Mouse (Mus musculus): ENCODE measurements around the gene Tsc22d2.
"Not testable (repeated sequence)": the region's sequence is repeated elsewhere in the genome, so short reads cannot be mapped to it uniquely, and the experiment has no call there.

Gene Tsc22d2

DNA sequence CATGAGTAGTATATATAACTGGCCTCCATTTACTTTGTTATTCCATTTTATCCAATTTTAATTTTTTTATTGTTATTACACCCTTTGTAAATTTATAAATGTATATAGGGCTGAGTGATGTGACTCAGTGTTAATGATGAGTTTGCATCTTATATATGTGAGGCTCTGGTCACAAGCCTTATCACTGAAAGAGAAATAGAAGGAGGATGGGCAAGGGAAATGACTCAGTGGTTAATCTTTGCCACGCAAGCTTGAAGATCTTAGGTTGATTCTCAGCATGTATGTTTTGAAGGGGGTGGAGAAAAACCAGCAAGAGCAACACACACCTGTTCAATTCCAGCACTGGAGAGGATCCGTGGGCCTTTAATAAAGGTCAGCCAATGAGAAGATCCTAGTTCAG, 19.9 kb downstream of the Tsc22d2 start:
- no peak for DNase-seq

DNA sequence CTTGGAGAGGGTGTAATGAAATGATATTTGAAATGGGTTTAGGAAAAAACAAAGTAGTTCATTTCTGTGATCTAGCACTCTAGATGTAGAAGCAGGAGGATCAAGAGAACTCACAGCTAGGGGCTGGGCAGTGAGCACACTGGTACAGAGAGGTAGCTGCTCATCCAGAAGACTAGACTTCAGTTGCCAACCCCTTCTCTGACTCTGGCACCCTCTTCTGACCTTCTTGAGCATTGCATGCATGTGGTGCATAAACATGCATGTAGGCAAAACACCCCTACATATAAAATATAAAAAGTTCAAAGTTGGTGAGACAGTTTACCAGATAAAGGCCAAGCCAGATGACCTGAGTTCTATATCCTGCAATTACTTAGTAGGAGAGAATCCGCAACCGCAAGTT, 33.7 kb downstream of the Tsc22d2 start:
- no peak for DNase-seq

DNA sequence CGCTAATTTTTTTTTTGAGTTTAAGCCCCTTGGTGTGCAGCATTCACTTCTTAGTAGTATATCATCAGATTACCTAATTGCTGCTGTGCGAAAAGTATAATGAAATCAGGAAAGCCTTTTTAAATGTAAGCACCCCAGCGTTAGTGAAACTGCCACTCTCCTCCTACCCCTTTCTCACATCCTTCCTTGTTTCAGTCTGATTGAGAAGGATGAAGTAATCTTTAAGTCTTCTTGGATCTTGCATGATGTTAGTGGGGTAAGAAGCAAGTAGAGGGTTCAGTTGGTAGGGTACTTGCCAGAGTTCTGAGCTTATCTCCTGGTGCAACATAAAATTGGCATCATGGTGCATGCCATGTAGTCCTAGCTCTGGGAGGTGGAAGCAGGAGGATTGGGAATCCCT, 35.0 kb downstream of the Tsc22d2 start:
- DNase-seq: no peak

DNA sequence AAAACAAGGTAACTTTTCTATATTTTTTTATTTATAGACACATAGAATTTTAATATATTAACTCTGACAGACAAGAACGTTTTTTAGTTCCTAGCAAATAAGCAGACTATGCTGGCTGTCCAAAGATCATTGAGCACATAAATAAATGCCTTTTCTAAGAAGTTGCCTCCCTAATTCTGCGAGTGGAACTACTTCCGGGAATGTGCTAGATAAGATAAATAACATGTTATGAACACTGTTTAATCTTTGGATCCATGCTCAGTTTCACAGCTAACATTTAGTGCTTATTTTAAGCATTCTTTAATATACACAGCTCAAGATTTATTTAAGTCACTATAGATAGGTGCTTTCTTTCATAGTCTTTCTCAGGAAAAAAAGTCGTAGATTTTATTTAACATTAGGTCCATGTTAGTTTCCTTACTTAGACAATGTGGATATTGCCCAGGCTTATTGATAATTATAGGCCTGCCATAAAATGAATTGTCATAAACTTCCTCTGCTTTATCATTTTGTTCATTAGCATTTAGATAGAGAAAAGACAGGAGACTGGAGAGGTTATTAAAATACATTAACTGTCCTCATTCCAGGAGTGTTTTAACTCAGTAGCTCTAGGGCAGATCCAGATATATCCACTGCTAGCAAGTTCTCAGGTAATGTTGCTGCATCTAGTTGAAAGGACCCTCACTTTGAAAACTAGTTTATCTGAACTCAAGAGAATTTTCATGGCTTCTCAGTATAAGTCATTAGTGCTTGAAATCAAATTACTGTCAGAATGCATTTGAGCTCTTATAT, 40.1 kb downstream of the Tsc22d2 start:
- no peak for DNase-seq

DNA sequence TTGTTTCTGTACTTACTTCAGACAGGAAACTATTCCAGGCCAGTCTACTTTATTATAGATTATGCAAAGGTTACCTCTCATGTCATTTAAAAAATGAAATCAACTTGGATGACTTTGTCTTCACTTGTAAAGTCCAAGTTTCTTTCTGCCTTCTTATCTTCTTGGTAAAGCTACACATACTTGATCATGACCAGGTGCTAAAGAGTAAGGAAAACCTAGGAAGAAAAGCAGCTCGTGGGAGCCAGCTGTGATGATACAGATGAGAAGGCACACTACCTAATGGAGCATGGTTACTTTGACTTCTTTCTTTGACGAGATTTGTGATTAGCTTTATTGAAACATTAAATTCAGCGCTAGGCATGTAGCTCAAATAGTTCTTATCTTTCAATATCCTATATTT, 40.7 kb downstream of the Tsc22d2 start:
- DNase-seq: no peak

DNA sequence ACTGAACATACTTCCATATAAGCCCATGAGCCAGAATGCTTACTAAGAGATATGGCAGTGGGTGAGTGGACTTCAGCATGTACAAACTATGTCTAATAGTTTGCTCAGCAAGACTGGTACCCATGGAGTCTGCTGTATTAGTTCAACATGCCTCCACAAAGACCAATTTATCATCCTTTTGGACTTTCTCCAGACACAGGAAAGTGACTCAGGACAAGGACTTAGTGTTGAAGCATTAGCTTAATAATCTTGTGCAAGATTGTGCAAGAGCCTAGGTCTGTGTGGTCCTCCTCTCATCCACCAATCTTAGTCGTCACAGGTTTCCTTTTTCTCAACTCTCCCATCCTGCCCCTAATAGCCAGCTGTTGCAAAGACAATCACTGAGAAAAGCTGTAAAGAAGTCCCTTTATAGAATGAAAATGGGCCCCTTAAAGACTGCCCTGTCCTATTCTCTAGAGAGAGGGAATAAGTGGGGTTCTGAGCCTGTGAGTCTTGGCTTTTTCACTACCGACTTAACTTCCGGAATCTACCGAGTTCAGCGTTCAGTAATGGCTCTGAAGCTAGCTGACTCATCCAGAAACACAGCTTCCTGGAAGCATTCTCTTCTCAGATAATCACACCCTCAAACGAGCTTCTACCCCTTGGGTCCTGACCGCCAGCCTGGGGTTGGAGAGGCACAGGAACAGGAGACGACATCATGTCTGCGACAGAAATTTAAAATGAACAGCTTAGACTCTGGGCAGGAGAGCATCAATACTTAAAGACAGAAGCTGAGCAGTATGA, 55.3 kb downstream of the Tsc22d2 start:
- no peak for DNase-seq

DNA sequence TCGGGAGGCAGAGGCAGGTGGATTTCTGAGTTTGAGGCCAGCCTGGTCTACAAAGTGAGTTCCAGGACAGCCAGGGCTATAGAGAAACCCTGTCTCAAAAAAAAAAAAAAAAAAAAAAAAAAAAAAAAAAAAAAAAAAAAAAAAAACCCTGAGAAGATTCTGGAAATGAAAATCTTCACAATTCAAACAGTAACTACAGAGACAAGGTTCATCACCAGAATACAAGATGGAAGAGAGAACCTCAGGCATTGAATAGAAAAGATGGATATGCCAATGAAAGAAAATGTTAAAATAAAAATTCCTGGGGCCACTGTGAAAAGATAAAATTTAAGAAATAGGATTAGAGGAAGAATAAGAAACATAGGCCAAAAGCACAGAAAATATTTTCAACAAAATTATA, 60.8 kb downstream of the Tsc22d2 start:
- not testable (repeated sequence) for DNase-seq

DNA sequence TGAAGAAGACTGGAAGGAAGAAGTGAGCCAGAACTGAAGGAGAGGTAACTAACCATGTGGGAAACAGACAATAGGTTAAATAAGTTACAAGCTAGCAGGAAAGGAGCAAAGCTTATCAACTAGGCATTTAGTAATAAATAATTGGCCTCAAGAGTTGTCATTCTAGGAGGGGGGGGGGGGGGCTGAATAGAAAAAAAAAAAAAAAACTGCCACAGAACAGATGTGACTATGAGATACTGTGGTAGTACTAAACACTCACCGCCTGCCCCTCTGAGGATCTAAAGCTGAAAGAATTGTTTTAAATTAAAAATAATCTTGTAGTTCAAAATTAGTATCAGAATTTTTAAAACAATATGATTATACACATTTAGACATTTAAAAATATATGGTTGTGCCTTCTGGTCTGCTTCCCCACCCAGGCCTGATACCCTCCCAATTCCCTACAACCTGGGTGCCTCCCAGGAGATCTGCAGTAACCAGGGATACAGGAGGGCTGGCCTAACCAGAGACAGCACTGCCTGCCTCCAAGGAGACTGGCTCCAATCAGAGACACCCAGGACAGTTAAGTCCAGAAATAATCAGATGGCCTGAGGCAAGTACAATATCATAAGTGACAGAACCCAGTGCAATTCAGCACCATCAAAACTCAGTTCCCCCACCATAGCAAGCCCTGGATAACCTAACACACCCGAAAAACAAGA, 64.4 kb downstream of the Tsc22d2 start:
- no peak for DNase-seq

DNA sequence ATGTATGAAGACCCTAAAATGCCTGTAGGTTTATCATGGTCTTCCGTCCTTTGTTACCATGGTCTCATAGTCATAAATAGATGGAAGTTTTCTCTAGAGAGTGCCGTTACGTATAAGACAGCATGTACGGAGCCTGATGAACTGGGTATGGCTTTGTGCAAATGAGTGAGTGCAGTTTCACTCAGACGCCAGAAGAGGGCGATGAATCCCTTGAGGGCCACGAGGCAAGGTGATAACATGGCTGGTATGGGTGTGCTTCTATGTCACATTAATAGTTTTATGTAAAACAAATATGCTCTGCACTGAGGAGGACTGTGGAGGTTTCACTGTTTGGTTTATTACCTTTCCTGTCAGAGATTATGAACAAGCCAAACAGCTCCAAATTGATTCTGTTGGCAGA, 71.4 kb downstream of the Tsc22d2 start:
- DNase-seq: no peak

DNA sequence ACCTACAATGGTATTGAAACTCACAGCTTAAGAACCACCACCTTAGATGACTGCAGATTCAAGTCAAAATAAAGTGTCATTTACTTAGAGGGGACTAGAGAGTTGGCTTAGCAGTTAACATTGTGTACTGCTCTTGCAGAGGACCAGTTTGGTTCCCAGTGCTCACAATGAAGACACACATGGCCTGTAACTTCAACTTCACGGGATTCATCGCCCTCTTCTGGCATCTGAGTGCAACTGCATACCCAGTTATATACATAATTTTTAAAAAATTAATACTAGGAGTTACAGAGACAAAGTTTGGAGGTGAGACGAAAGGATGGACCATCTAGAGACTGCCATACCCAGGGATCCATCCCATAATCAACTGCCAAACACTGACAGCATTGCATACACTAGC, 72.6 kb downstream of the Tsc22d2 start:
- DNase-seq: no peak

DNA sequence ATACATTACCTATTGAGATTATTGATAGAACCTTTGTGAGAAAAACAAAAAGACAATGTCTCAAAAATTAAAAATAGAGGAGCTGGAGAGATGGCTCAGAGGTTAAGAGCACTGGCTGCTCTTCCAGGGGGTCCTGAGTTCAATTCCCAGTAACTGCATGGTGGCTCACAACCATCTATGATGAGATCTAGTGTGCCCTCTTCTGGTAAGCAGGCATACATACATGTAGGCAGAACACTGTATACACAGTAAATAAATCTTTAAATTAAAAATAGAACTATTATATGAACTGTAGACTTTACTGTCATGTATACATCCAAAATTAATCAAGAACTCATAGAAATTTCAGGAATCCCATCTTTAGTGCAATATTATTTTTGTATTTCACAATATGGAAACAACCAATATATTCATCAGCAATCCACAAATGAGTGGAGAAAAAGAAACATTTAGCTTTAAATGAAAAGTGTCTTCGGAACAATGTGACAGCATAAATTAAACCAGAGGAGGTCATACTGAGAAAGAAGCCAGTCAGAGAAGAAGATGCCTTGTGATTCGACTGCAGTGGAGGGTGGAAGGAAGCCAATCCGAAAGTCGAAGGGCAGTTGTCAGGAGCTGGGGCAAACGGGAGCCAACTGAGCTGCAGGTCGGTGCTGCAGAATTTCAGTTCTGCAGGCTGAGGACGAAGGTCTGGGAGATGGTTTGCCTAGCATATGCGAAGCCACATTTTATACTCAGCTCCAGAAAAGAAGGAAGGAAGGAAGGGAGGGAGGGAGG, 73.7 kb downstream of the Tsc22d2 start:
- no peak for DNase-seq

DNA sequence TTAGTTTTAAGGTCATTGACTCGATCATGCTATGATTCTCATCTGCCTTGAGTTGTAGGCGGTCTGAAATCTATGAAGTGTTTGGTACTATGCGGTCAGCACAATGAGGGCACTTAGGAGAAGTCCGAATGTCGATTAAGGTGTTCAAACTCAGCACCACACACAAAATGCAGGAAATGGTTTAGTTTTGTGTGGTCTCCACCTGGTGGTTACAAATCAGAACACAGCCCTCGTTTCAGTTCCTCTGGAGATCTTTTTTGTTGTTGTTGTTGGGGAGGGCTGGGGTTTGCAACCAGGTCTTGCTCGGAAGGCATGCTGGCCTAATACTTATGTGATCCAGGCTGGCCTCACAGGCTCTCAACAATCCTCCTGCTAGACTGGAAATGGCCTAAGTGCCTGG, 76.3 kb downstream of the Tsc22d2 start:
- DNase-seq: peak; percentile 17

DNA sequence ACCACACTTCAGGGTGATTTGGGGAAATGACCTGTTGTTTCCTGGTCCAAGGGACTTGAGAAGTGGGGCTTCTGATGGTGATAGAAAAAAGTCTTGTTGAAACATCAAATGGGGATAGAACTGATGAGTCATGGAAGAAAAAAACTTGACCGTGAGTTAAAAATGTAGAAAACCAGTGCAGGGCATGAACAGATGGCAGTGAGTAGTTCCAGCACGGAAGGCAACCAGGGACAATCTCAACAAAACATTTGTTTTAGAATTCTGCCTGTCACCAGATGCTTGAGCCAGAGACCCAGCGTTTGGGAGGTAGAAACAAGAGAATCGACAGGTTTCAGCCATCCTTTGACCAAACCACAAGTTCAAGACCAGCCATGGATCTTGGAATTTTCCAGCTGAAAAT, 79.1 kb downstream of the Tsc22d2 start:
- DNase-seq: peak; percentile 55

DNA sequence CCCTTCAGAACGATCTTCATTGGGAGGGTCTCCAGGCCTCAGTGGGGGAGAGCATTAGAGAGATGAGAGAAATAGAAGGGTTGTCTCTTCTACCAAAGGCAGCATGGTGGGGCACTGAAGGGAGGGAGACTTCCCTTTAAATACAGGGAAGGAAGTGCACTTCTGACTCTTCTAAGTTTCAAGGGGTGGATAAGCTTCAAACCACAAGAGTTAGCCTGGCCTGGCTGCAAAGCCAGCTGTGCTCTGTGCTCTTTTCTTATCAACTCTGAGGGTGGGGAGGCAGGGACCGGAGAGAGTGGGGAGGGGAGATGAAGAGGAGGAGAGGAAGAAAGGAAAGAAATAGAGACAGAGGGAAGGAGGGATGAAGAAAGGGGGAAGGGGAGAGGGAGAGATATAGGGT, 87.4 kb downstream of the Tsc22d2 start:
- DNase-seq: no peak

DNA sequence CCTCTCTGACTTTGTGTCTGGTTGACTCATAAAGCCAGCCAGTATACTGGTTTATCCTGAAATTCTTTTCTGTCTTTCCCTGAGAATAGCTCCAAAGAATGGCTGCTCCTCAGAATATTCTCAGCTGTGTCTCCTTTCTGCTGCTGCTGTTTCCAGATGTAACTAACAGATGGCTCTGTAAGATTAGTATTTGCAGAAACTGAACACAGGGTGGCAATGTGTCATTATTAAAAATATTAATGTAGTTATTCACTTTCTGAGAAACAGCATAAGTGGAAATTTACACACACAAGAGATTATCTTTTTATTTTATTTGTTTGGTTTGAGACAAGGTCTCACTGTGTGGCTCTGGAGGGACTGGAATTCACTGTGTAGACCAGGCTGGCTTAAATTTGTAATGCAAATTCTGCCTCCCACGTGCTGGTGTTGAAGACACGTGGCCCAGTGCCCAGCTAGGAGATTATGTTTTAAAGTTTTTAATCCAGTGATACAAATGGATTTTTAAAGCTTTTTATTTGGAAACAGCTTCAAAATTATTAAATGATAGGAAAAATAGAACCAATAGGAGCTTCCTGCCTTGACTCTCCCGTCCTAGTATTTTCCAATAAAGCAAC, 89.3 kb downstream of the Tsc22d2 start:
- no peak for DNase-seq

DNA sequence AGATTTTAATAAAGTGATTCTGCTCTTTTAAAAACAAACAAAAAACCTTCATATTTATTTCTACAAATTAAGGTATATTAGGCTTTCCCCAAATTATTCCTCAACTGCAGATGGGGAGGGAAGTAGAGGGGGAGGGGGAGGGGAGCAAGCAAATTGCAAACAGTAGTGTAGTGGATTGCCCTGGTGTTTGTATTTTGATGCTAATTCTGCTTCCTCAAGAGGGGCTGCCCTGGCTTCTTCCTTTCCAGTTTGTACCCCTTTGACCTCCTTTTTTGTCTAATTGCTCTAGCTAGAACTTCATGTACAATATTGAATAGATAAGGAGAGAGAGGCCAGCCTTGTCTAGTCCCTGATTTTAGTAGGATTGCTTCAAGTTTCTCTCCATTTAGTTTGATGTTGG, 90.2 kb downstream of the Tsc22d2 start:
- DNase-seq: no peak

DNA sequence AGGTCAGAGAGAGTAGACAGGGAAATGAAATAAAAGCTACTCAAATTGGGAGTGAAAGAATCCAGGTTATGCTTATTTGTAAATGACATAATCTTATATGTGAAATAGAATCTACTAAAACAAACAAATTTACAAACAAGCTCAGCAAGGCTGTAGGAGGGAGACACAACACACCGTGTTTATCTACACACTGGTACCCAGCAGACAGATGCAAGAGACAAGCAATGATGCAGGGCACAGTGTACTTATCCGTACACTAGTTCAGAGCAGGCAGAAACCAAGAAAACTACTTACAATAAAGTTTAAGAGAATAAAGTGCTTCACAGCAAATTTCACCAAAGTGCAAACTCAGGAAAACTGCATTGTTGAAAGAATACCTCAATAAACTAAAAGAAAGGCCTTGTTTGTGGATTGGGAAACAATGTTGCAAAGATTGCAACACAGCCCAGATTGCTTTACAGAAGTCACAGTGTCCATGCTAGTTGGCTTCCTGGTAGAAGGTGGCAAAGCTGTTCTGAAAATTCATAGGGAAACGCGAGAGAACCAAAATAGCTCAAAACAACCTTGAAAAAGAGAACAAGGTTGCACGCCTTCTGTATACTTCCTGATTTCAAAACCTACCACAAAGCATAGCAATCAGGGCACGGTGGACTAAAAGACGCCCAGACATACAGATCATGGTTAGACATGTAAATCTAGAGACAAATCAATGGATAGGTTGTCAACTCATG, 93.7 kb downstream of the Tsc22d2 start:
- DNase-seq: no peak

DNA sequence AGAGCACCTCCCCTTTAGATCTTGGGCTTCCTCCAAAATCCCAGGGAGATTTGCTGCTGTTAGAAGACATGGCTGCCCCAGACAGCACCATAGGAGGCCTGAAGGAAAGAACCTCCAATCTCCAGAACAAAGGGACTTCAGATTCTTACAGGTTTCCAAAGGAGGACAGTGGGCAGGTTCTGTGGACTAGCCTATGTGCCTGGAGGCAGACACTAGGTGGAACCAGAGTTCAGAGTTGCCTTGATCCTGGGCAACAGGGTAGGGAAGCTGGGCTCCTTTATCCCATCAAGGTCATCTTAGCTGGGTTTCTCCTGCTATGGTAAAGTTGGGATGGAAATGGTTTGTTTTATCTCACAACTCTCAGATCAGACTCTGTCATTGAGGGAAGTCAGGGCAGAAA, 97.1 kb downstream of the Tsc22d2 start:
- no peak for DNase-seq

DNA sequence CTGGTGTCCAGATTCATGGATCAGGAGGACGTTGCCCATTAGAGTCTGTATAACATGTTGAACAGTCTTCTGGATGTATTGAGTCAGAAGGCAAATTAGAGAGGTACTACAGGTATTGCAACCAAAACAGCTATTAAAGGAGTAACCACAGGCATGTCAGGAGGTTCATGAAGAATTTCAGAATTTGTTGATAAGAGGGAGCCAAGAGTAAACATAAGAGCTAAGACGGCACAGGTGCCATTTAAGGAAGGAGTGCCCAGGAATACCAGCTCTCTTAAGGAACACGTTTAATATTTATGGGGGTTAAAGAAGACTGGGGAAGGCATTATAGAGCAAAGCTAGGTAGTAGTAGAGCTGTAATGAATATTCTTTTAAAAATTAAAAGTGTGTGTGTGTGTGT, 98.2 kb downstream of the Tsc22d2 start:
- no peak for DNase-seq

DNA sequence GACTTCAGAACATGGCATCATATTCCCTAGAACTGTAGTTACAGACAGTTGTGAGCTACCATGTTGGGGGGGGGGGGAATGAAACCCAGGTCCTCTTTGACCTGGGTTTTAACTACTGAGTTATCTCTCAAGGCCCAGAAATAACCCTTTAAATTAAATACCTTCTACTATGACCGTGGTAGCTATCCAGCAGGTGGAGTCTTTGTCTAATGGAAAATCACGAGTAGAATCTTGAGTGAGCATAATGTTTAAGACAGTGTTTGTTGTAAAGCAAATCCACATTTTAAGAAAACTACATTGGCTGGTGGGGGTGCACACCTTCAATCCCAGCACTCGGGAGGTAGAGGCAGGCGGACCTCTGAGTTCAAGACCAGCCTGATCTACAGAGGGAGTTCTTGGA, 99.0 kb downstream of the Tsc22d2 start:
- DNase-seq: no peak

DNA sequence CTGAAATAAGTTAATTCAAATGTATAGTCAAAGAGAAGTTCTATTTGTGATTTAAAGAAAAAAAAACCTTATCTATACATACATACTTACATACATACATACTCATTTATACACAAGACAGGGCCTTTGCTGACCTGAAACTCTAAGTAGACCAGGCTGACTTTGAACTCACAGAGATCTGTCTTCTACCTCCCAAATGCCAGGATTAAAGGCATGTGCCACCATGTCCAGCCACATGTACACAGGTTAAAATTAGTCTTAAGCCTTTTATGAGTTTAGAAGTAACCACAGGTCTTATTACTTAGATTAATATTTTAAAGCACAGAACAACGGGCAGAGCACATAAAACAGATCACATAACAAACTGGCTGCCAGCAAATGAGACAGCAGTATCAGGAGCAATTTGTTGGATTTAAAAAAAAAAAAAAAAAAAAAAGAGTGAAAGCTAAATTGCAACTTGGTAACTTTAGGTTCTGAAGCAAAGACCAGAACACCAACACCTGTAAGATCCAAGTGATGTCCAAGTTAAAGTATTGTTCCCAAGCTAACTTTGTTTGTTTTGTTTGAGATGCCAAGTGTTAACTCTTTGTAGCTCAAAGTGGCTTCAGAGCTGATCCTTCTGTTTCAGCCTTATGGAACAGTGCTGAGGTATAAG, 101.6 kb downstream of the Tsc22d2 start:
- no peak for DNase-seq
